Mouse (Mus musculus): ENCODE data around the gene Atp8b5.

DNA sequence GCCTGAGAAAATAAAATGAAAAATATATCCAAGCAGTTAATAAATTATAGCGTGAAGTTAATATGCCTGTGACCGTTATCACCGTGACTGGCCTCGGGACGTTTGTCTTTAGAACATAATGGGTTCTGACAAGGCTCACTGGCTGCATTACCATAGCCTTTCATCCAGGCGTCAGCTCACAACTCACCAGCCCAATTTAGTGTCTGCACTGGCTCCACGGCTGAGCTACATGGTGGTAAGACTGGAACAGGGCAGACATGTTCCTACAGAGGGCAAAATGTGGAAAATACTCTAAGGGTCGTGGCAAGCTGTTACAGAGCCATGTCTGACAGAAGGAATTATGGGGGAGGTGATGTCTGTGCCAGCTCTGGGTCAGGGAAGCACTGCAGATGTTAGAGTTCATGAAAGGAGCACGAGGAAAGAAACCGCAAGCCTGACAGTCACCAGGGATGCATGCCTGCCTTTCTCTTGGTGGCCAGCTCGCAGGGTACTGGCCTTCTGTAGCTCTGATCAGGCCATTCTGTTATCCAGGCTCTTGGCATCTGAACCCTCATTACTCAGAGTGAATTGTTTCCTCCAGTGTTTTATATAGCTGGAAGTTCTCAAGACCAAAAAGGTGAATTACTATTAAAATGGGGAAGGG is 42.9 kb downstream of the Atp8b5 start:
- TF ChIP-seq POLR2A (IDR thresholded peaks at IDR 0.05; ENCODE audit: borderline replicate concordance, low read depth, low read length) = no peak
- no peak for TF ChIP-seq CTCF (IDR thresholded peaks at IDR 0.05; ENCODE audit: low read depth, low read length)
